Mouse (Mus musculus): Measurements from ENCODE around the gene Sfxn3. TPM values are rescaled to one million over a fixed set of nuclear protein-coding genes. Genes with fewer than 3 reads are reported as not detected.

The Sfxn3 gene
- total RNA-seq, 2 experiments from 2014 or later: 5.3 to 10.5 TPM

Other genes starting within 250 kb of the Sfxn3 start
- gene Slf2, start 116.4 kb upstream of the Sfxn3 start, total RNA-seq (2014; fragmentation: Nextera tagmentation): 29.5 and 33.0 TPM in 2 replicates
- gene Slf2, start 116.4 kb upstream of the Sfxn3 start, total RNA-seq (2017): 38.5 and 39.6 TPM in 2 replicates
- gene Sema4g, start 58.4 kb upstream of the Sfxn3 start, total RNA-seq (2014; fragmentation: Nextera tagmentation): 0.43 TPM in 1 of 2 replicates, not detected in the other
- gene Sema4g, start 58.4 kb upstream of the Sfxn3 start, total RNA-seq (2017): not detected in 2 replicates
- 27.9 and 30.2 TPM in 2 replicates for gene Twnk, start 41.8 kb upstream of the Sfxn3 start, total RNA-seq (2014; fragmentation: Nextera tagmentation)
- gene Twnk, start 41.8 kb upstream of the Sfxn3 start, total RNA-seq (2017): 20.1 and 23.0 TPM in 2 replicates
- 41.8 and 53.7 TPM in 2 replicates for gene Mrpl43, start 41.1 kb upstream of the Sfxn3 start, total RNA-seq (2014; fragmentation: Nextera tagmentation)
- gene Mrpl43, start 41.1 kb upstream of the Sfxn3 start, total RNA-seq (2017): 35.5 and 37.9 TPM in 2 replicates
- 4.9 and 7.9 TPM in 2 replicates for gene Lzts2, start 33.1 kb upstream of the Sfxn3 start, total RNA-seq (2014; fragmentation: Nextera tagmentation)
- 6.9 and 9.9 TPM in 2 replicates for gene Lzts2, start 33.1 kb upstream of the Sfxn3 start, total RNA-seq (2017)
- 0.24 TPM in 1 of 2 replicates, not detected in the other for gene Pdzd7, start 1.8 kb upstream of the Sfxn3 start, total RNA-seq (2014; fragmentation: Nextera tagmentation)
- not detected in 2 replicates for gene Pdzd7, start 1.8 kb upstream of the Sfxn3 start, total RNA-seq (2017)
- gene Kazald1, start 27.7 kb downstream of the Sfxn3 start, total RNA-seq (2014; fragmentation: Nextera tagmentation): not detected in 2 replicates
- gene Kazald1, start 27.7 kb downstream of the Sfxn3 start, total RNA-seq (2017): 0.69 TPM in 1 of 2 replicates, not detected in the other
- not detected in 2 replicates for gene Tlx1, start 103.2 kb downstream of the Sfxn3 start, total RNA-seq (2014; fragmentation: Nextera tagmentation)
- not detected in 2 replicates for gene Tlx1, start 103.2 kb downstream of the Sfxn3 start, total RNA-seq (2017)
- not detected in 2 replicates for gene Lbx1, start 188.3 kb downstream of the Sfxn3 start, total RNA-seq (2014; fragmentation: Nextera tagmentation)
- not detected in 2 replicates for gene Lbx1, start 188.3 kb downstream of the Sfxn3 start, total RNA-seq (2017)

Data from granulocyte monocyte progenitor cell, adult 5-6 weeks (primary cell).